Mouse (Mus musculus) A20 (cell line): ENCODE data around the gene Bhlhe40.

Source experiments
- DNase-seq: peaks from one replicate; pipeline ENCODE4 v3.0.0-alpha.2; 2011; ENCODE audit warnings: low read depth, low spot score

The Bhlhe40 gene

GRCm38 (mm10) chr6:108688344-108688743 lies 27.9 kb downstream of the Bhlhe40 start:
- peak; percentile 20 for DNase-seq

DNA sequence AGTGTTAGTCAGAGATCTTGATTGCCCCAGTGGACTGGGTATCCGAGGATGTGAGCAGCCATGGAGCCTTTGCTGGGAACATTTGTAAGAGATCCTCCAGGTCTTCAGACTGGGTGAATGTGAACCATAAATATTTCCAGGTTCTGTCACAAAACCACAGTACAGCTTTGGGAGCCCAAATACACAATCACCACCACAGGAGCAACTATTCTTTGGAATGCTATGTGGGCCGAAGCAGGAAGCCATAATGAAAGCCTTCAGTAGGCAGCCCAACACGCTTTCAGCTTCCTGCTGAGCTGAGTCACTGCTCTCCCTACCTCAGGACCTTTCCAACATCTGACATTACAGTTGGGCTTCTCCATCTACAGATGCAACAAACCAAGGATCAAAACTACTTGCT lies 32.6 kb downstream of the Bhlhe40 start:
- DNase-seq, result no peak

DNA sequence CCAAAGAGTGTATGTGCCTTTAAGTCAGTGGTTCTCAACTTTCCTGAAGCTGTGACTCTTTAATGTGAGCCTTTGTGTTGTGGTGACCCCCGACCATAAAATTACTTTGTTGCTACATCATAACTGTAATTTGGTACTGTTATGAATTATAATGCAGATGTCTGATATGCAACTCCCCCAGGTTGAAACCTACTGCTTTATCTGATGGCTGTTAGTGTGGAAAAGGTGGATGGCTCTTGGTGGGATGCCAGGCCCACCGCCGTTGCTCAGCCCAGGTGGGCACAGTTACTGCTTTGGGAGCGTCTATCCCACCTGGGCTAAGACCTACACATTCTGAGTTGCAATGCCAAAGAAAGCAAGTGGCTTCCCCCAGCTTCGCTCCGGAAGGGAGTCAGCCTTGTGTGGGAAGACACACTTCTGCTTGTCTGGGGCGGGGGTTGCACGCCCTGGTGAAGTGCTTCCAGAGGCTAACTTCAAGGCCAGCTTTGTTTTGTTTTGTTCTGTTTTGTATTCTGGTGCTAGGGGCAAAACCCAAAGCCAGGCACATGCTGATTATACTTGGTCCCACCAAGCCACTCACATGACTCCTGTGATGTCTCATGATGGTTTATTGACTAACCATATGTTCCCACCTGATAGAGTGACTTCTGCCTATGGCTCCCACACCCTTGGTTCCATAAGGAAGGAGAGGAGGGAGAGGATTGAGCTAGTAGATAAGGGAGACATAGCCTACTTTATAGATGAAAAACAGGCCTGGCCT lies 34.7 kb downstream of the Bhlhe40 start:
- peak; percentile 19 for DNase-seq

DNA sequence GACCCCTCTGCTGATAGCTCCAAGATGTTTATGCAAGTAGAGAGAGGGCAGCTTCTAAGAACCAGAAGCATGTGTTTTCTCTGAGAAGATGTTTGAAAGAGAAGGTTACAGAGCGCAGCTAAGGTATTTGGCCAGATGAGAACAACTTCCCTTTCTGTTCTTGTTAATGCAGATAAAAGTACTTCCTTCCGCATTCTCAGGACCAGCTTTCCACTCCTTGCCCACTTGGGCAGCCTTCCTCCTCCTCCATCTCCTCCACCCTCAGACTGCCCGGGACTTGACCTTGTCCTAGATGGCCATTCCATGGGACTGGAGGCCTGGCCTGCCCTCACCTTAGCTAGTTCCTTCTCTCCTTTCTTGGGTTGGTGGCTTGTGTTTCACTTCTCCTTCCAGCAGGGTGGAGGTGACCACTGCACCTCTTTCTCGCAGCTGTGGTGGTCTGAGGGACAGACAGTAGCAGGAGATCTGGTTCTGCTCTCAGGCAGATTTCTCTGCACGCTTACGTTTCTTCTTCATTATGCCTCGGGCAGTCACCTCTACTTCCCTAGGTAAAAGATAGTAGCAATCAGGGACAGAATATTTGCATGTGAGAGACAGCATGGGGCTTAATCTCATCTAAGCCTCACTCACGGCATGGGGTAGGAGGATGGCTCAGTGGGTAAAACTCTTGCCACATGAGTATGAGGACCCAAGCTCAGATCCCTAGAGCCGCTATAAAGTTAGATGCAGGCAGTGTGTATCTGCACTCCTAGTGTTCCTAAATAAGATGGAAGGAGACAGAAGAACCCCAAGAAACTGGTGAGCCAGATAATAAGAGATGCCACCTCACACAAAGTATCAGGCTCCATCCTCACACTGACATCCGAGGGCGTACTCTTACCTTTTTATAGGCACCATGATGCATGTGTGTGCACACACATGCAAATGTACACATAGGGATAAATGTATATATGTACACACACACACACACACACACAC lies 35.7 kb downstream of the Bhlhe40 start:
- DNase-seq, result peak; percentile 95

DNA sequence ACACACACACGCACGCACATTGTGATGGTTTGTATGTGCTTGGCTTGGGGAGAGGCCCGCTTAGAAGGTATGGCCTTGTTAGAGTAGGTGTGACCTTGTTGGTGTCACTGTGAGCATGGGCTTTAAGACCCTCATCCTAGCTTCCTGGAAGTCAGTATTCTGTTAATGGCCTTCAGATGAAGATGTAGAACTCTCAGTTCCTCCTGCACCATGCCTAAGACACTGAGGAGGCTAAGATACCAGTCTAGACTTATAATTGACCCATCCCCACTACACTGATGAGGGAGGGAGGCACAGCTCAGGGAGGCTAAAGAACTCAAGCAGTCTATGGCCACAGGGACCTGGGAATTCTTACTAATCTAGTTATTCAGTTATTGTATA lies 36.4 kb downstream of the Bhlhe40 start:
- DNase-seq, result peak; percentile 56

- no peak for DNase-seq
Measured at GRCm38 (mm10) chr6:108697345-108697744, 36.9 kb downstream of the Bhlhe40 start.

DNA sequence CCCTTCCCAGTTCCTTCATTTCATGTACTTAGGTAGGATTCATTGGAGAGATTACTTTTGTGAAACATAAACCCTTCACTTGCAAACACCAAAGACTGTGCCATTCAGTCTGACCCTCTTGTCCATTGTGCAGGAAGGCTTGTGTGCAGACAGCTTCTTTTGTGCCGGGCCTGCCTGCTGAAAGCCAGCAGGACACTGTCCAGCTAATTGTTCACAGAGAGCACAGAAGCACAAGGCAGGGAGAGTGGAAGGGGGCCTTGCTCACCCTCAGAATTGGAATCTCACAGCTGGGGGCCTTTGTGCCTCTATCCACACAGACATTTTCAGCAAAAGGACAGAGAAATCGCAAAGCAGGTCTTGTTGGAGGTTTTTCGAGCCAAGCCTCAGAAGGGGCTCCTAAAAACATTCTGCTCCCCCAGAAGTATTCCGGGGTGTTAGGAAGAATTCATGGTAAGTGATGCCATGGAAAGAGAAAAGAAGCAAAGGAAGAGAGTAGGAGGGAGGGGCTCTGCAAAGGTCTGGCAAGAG lies 38.0 kb downstream of the Bhlhe40 start:
- DNase-seq, result no peak

DNA sequence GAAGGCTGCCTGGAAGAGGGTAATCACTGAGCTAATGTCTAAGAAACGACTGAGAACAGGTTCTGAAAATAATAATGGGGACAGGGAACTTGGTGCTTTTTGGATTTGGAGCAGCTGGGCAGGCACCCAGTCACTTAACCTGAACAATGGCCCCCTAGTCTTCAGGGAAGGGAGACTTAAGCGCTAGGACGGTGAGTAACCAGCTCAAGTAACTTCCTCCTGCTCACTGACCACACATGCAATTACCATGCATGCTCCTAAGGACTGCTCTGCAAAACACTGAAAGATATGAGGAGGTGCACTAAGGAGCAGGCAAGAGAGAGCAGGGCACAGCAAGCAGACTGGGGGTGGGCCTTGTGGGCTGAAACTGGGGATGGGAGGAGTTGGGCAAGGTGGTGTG lies 39.2 kb downstream of the Bhlhe40 start:
- no peak for DNase-seq

GRCm38 (mm10) chr6:108700638-108701343 lies 40.4 kb downstream of the Bhlhe40 start:
- DNase-seq, result no peak

DNA sequence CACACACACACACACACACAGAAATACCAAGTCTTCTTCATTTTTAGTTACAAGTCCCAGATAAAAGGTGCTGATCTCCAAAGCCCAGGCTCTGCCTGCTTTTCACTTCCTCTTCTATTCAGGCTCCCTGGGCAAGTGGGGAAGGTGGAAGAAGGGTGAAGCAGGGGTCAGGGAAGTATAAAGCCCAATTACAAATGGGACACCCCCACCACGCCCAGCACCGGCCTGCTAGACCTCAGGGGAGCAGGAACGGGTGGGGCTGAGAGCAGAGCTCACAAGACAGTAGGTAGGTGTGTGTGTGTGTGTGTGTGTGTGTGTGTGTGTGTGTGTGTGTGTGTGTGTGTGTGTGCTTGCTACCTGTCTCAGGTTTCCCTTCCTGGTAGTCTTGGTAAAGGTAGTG lies 42.2 kb downstream of the Bhlhe40 start:
- peak; percentile 63 for DNase-seq

GRCm38 (mm10) chr6:108703085-108703484 lies 42.7 kb downstream of the Bhlhe40 start:
- DNase-seq, result no peak

DNA sequence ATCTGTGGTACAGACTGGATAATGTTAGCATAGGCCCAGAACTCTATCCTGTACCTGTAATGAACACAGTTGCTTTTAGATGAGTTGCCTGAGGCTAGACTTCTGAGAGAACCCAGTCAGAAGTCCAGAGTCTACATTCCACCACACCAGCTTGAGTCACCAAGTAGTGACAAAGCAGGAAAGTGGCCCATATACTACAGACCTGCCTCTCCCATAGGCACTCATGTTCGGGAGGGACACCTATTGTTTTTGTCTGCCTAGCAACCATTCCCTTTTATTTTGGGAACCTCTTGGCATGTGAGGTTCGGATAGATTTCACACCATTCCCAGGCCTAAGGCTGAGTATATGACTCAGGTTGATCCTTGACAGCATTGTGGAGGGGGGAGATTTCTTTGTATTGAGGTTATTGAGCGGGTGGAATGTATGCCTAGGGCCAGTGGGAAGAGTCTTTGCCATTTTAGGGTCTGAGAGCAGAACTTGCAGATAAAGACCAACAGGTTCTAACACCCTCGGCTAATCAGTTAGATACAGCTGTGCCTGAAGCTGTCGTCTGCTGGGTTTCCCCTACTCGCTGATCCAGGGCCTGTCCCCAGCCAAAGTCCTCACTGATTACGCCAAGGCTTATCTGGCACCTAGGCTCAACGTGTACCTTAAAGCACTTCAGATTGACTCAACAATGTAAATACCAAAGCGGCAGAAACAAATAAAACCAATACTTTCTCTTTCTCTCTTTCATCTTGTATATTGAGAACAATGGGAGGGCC lies 44.1 kb downstream of the Bhlhe40 start:
- peak; percentile 32 for DNase-seq

GRCm38 (mm10) chr6:108705957-108706356 lies 45.5 kb downstream of the Bhlhe40 start:
- no peak for DNase-seq

DNA sequence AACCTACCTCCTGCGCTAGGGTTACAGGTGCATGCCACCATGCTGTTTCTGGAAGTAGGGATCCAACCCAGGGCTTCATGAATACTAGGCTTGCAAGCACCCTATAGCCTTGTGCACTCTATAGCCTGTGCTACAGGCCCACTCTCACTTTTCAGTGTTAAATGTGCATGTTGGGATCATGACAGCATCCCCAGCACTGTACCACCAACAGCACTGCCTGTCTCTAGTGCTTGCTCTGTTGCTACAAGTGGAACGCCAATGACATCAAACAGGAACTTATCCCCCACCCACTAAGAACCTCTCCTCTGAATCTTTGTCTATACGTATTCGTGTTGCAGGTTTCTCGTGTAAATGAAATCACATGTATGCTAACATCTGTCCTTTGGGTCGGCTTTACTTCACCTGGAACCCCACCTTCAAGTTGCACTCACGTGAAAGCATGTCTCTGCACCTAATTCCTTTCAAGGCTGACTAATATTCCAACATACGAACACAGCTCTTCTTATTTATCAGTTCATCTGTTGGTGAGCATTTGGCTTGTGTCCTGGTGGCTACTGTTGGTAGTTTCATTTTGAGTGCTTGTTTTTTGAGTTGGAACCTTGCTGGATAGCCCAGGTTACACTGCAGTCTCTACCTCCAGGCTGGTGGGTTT lies 46.7 kb downstream of the Bhlhe40 start:
- no peak for DNase-seq

DNA sequence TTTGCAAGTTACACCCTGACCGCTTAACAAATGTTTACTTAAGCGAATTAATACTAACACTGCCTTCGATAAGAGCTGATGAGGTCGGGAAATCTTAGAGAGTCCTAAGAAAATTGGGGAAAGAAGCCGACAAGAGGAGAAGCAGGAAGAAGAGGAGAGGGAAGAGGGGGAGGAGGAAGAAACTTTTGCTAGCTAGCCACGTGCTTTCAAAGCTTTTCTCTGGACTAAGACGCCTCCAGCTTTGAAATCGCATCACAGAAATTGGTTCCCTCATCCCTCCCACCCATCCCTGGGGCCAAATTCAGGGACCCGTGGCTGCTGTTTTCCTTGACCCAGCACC lies 48.7 kb downstream of the Bhlhe40 start:
- no peak for DNase-seq

DNA sequence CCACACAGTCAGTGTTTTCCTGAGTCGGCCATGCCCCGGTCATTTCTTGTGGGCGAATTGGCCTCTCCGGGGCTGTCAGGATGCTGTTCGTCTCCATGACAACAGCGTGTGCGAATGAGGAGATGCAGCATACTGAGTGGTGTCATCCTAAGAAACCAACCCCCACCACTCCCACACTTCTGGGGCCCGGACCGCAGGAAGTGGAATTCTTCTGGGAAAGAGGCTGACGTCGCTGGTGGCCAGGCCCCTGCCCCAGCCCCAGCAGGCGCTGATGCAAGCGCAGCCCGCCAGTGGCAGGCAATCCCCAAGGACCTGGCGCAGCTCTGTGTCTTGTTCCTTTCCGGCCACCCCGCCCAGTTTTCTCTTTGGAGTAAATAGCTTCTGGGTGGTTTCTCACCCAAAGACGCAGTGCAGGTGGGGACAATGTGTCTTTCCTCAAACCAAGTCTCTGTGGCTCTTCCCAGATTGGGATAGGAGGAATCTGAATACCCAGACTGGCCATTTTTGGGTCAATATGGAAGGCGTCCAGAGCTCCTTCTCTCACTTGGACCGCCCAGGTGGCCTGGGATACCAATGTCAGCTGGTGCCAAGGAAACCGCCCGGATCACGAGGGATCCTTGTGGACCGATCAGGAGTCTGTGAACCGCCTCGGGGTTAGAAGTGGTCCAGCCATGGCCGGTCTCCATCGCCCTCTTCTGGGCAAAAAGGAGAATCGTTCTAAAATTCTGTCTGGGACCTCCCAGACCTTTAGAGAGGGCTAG lies 49.2 kb downstream of the Bhlhe40 start:
- peak; percentile 81 for DNase-seq

DNA sequence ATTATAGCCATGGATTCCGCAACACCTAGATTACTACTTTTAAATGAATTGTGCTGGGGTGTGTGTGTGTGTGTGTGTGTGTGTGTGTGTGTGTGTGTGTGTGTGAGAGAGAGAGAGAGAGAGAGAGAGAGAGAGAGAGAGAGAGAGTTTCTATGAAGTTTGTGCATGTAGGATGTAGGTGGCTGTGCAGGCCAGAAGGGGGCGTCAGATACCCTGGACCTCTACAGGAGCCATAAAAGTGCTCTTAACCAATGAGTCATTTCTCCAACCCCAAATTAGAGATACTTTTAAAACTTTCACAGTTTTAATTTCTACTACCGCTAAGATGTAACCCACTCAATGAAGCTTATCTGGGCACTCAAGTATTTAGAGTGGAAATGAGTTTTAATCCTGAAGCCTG lies 50.2 kb downstream of the Bhlhe40 start:
- DNase-seq, result peak; percentile 79

GRCm38 (mm10) chr6:108711192-108711964 lies 50.9 kb downstream of the Bhlhe40 start:
- peak; percentile 66 for DNase-seq

DNA sequence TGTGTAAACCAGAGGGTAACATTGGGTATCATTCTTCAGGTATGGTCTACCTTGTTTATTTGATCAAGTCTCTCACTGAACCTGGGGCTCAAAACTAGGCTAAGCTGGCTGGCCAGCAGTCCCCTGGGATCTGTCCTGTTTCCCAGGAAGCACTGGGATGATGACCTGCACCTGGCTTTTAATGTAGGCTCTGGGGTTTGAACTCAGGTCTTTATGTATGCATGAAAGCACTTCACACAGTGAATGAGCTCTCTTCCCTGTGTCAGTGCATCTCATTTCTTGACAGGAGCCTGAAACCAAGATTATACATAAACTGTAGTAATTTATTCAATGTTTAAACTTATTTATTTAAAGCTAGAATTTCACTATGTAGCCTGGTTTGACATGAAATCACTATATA lies 51.7 kb downstream of the Bhlhe40 start:
- DNase-seq, result peak; percentile 61
